Mouse (Mus musculus) forebrain, embryonic 10.5 days (tissue): Measurements from ENCODE around the gene Dnah2. TPM values are rescaled to one million over a fixed set of nuclear protein-coding genes. Genes with fewer than 3 reads are reported as not detected.
"Not testable (repeated sequence)": the region's sequence is repeated elsewhere in the genome, so short reads cannot be mapped to it uniquely, and the experiment has no call there.

Experiments used
- DNase-seq: peaks from one replicate; pipeline ENCODE4 v3.0.0-alpha.2; 2017; ENCODE audit warnings: low spot score; ENCODE audit errors: extremely low spot score
- H3K27ac ChIP-seq: fragments of 300-500 bp; sonication (generic); 2 replicates; pipeline ENCODE4 v1.5.1; 2016; ENCODE audit warnings: mild to moderate bottlenecking
- H3K27me3 ChIP-seq: fragments of 300-500 bp; sonication (generic); 2 replicates; pipeline ENCODE4 v1.6.1; 2016; ENCODE audit warnings: mild to moderate bottlenecking; ENCODE audit not compliant: poor library complexity, severe bottlenecking
- H3K36me3 ChIP-seq: fragments of 300-500 bp; sonication (generic); replicated peaks from 2 replicates; pipeline ENCODE4 v1.6.1; 2016; ENCODE audit warnings: mild to moderate bottlenecking, moderate library complexity
- H3K4me1 ChIP-seq: fragments of 300-500 bp; sonication (generic); 2 replicates; pipeline ENCODE4 v1.6.1; 2016
- H3K4me3 ChIP-seq: fragments of 300-500 bp; sonication (generic); 2 replicates; pipeline ENCODE4 v1.5.1; 2016; ENCODE audit warnings: mild to moderate bottlenecking, moderate library complexity
- H3K9me3 ChIP-seq: fragments of 300-500 bp; sonication (generic); 2 replicates; pipeline ENCODE4 v1.6.1; 2016; ENCODE audit warnings: mild to moderate bottlenecking, moderate library complexity
- WGBS: fragments of 180-500 bp; shearing (Covaris S2); methylation state at CpG from one replicate; pipeline ENCODE4 v1.1.7; 2016; 5-methylcytosine and 5-hydroxymethylcytosine counted together
- polyA plus RNA-seq: library from polyadenylated mRNA; unstranded; fragments of >200 nt; fragmentation: Nextera tagmentation; extraction: Ambion mirVana; gene quantifications from 2 replicates; pipeline ENCODE4 v1.2.1, GENCODE M21; 2016

The Dnah2 gene
- polyA plus RNA-seq, 1 experiment from 2014 or later: 1.5 TPM

GRCm38 (mm10) chr11:69543598-69543997 is 5.3 kb downstream of the Dnah2 start:
- no peaks in the 10 kb centered on the region for H3K9me3 ChIP-seq
- DNase-seq: no peak
- no peak overlapping the region; the same call in 1 of the 2 replicates for H3K4me3 ChIP-seq
- H3K27me3 ChIP-seq: peaks cover 10% of the 10 kb centered on the region
- H3K4me1 ChIP-seq: peaks cover 66% of the 10 kb centered on the region
- H3K36me3 ChIP-seq: no peaks in the 10 kb centered on the region
- 29% methylated on average over 3 of the region's 3 CpGs for WGBS
- H3K27ac ChIP-seq: peak overlapping the region; percentile 74

DNA sequence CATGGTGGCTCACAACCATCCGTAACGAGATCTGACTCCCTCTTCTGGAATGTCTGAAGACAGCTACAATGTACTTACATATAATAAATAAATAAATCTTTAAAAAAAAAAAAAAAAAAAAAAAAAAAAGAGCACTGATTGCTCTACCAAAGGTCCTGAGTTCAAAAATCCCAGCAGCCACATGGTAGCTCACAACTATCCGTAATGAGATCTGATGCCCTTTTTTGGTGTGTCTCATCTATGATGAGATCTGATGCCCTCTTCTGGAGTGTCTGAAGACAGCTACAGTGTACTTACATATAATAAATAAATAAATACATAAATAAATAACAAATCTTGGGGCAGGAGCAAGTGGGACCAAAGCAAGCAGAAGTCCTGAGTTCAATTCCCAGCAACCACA is 7.2 kb downstream of the Dnah2 start:
- not testable (repeated sequence) for H3K27ac ChIP-seq, H3K9me3 ChIP-seq, H3K27me3 ChIP-seq, DNase-seq, H3K36me3 ChIP-seq, H3K4me3 ChIP-seq
- H3K4me1 ChIP-seq: peaks cover 56% of the 10 kb centered on the region
- WGBS: 85% methylated on average over 2 of the region's 3 CpGs

GRCm38 (mm10) chr11:69540700-69541099 is 8.2 kb downstream of the Dnah2 start:
- Histone ChIP-seq H3K4me1 (peaks cover 46% of the 10 kb centered on the region), H3K9me3 (no peaks in the 10 kb centered on the region), H3K27ac (no peak overlapping the region), H3K27me3 (no peaks in the 10 kb centered on the region), H3K36me3 (no peaks in the 10 kb centered on the region), H3K4me3 (no peak overlapping the region)
- 91% methylated on average over 2 of the region's 2 CpGs for WGBS
- DNase-seq: no peak

DNA sequence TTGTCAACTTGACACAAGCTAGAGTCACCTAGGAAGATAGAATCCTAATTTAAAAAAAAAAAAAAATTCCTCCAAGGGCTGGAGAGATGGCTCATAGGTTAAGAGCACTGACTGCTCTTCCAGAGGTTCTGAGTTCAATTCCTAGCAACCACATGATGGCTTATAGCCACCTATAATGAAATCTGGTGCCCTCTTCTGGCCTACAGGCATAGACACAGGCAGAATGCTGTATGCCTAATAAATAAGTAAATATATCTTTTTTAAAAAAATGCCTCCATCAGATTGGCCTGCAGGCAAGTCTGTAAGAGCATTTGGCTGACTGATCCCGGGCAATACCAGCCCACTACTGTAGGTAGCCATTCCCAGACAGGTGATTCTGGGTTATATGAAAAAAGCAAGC is 13.9 kb downstream of the Dnah2 start:
- Histone ChIP-seq H3K4me1 (peaks cover 17% of the 10 kb centered on the region), H3K9me3 (no peaks in the 10 kb centered on the region), H3K4me3 (no peak overlapping the region), H3K27me3 (no peaks in the 10 kb centered on the region), H3K27ac (no peak overlapping the region), H3K36me3 (no peaks in the 10 kb centered on the region)
- WGBS: 78% methylated on average over 1 of the region's 1 CpGs
- no peak for DNase-seq

- Histone ChIP-seq H3K4me3 (no peak overlapping the region), H3K36me3 (no peaks in the 10 kb centered on the region)
- WGBS: 85% methylated on average over 7 of the region's 7 CpGs
Observed at GRCm38 (mm10) chr11:69532480-69533150, 16.3 kb downstream of the Dnah2 start.

DNA sequence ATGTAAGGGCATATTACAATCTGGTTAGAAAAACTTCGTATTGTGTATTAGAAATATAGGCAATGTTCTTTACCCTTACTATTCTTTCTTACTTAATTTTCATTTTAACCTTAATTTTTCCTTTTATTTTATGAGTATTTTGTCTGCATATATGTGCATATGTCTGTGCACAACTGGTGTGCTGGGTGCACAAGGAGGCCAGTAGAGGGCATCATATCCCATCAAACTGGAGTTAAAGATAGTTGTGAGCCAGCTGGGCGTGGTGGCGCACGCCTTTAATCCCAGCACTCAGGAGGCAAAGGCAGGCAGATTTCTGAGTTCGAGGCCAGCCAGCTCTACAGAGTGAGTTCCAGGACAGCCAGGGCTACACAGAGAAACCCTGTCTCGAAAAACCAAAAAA is 18.2 kb downstream of the Dnah2 start:
- H3K9me3 ChIP-seq, H3K36me3 ChIP-seq, H3K27ac ChIP-seq, DNase-seq, H3K4me3 ChIP-seq: not testable (repeated sequence)
- peaks cover 26% of the 10 kb centered on the region for H3K4me1 ChIP-seq
- WGBS: 87% methylated on average over 6 of the region's 6 CpGs
- peaks cover 14% of the 10 kb centered on the region; the same call in 1 of the 2 replicates for H3K27me3 ChIP-seq

More at GRCm38 (mm10) chr11:69532480-69533150, 16.3 kb downstream of the Dnah2 start:
- Histone ChIP-seq H3K4me1 (peaks cover 10% of the 10 kb centered on the region), H3K27ac (no peak overlapping the region), H3K9me3 (no peaks in the 10 kb centered on the region), H3K27me3 (peaks cover 10% of the 10 kb centered on the region; the same call in 1 of the 2 replicates)
- no peak for DNase-seq

DNA sequence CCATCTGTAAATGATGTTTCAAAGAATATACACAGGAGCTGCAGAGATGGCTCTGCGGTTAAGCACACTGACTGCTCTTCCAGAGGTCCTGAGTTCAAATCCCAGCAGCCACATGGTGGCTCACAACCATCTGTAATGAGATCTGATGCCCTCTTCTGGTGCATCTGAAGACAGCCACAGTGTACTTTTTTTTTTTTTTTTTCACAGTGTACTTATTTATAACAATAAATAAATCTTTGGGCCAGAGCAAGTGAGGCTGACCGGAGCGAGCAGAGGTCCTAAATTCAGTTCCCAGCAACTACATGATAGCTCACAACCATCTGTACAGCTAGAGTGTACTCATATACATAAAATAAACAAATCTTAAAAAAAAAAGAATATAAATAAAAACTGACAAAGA is 18.6 kb downstream of the Dnah2 start:
- 95% methylated on average over 3 of the region's 3 CpGs for WGBS

DNA sequence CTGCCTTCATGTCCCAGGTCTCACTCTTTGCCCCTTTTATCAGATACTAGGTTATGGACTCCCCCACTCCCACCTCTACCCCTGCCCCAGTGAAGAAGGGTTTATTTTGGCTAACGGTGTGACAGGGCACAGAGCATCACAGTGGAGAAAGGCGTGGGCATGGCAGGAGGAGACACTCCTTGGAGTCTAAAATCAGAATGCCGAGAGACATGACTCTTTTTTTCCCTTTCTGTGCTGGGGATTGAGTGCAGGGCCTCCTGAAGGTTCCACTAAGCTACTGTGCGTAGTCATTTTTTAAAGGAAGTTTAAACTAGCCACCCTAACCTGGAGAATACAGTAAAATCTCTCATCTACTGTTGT is 20.9 kb downstream of the Dnah2 start:
- WGBS: 70% methylated on average over 4 of the region's 4 CpGs
- Histone ChIP-seq H3K27me3 (peaks cover 14% of the 10 kb centered on the region; the same call in 1 of the 2 replicates), H3K4me1 (peaks cover 26% of the 10 kb centered on the region), H3K27ac (peak overlapping the region; percentile 91), H3K4me3 (peak overlapping the region; percentile 47), H3K9me3 (no peaks in the 10 kb centered on the region), H3K36me3 (no peaks in the 10 kb centered on the region)
- DNase-seq: no peak

More for the DNA sequence above, 18.6 kb downstream of the Dnah2 start:
- not testable (repeated sequence) for H3K4me3 ChIP-seq, H3K9me3 ChIP-seq, DNase-seq, H3K36me3 ChIP-seq, H3K27ac ChIP-seq
- H3K27me3 ChIP-seq: peaks cover 14% of the 10 kb centered on the region; the same call in 1 of the 2 replicates
- peaks cover 26% of the 10 kb centered on the region for H3K4me1 ChIP-seq

GRCm38 (mm10) chr11:69527098-69528030 is 21.5 kb downstream of the Dnah2 start:
- Histone ChIP-seq H3K27ac (peak overlapping the region; percentile 91), H3K9me3 (no peaks in the 10 kb centered on the region), H3K4me1 (peaks cover 26% of the 10 kb centered on the region), H3K4me3 (peak overlapping the region; percentile 47), H3K27me3 (peaks cover 14% of the 10 kb centered on the region; the same call in 1 of the 2 replicates), H3K36me3 (no peaks in the 10 kb centered on the region)
- peak; percentile 77 for DNase-seq
- WGBS: 3% methylated on average over 30 of the region's 30 CpGs

DNA sequence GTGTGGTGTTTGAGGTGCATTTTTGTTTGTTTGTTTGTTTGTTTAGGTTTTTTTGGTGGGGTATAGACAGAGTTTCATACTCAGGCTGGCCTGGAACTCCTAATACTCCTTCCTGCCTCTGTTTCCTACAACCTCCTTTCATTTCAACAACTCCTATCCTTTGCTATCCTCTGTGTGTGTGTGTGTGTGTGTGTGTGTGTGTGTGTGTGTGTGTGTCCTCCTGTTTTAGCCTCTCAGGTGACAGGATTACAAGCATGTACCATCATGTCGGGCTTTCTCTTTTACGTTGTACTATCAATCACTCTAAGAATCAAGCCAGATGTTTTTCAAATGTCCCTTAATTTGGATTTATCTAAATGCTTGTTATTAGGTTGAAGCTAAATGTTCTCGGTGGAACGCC is 22.3 kb downstream of the Dnah2 start:
- WGBS: 46% methylated on average over 4 of the region's 4 CpGs
- Histone ChIP-seq H3K4me1 (peaks cover 26% of the 10 kb centered on the region), H3K9me3 (no peaks in the 10 kb centered on the region), H3K27ac (peak overlapping the region; percentile 91), H3K4me3 (peak overlapping the region; percentile 47), H3K36me3 (no peaks in the 10 kb centered on the region), H3K27me3 (peaks cover 14% of the 10 kb centered on the region; the same call in 1 of the 2 replicates)
- no peak for DNase-seq

DNA sequence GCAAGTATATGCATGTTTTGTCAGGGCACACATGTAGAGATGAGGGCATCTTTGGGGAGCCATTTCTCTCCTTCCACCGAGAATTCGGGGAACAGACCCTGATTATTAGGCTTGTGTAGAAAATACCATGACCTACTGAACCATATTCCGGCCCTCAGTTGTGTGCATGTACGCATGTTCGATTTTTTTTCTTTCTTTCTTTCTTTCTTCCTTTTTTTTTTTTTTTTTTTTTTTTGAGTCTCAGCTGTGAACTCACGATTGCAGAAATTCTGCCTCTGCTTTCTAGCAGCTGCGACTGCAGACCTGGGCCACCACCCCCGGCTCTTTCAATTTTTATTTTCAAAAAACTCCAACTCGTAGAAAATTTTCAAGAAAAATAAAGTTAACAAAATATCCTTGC is 23.2 kb downstream of the Dnah2 start:
- peaks cover 26% of the 10 kb centered on the region for H3K4me1 ChIP-seq
- no peaks in the 10 kb centered on the region for H3K9me3 ChIP-seq
- WGBS: 88% methylated on average over 9 of the region's 9 CpGs
- peaks cover 14% of the 10 kb centered on the region; the same call in 1 of the 2 replicates for H3K27me3 ChIP-seq
- no peak overlapping the region for H3K4me3 ChIP-seq
- H3K36me3 ChIP-seq: no peaks in the 10 kb centered on the region; the same call in 1 of the 2 replicates
- H3K27ac ChIP-seq: 0 out of 2 replicates have a peak overlapping the region, but pooled peaks have one; percentile 91
- DNase-seq: no peak

DNA sequence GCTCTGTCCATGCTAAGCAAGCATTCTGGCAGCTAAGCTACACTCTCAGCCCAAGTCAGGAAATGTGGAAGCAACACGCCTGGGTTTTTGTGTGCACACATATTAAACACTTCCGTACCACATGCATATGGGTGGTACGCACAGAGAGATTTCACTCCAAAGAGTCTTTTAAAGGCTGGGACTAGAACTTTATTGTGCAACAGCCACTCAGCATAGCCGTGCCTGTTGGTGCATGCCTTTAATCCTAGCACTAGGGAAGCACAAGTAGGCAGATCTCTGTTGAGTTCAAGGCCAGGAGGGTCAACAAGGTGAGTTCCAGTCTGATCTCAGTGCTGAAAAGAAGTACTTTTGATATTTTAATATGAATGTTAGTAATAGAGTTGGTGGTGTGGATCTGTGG is 25.3 kb downstream of the Dnah2 start:
- Histone ChIP-seq H3K9me3 (no peaks in the 10 kb centered on the region), H3K27ac (no peak overlapping the region)
- 91% methylated on average over 4 of the region's 4 CpGs for WGBS

More for the DNA sequence above, 25.3 kb downstream of the Dnah2 start:
- Histone ChIP-seq H3K4me1 (peaks cover 26% of the 10 kb centered on the region), H3K36me3 (no peaks in the 10 kb centered on the region; the same call in 1 of the 2 replicates), H3K4me3 (no peak overlapping the region), H3K27me3 (0 out of 2 replicates have a peak, but pooled peaks cover 4% of the 10 kb centered on the region)
- DNase-seq: no peak
